Mouse (Mus musculus): Measurements from ENCODE around the gene Trpc4ap.
A peak's percentile ranks its signal among the peaks of the same experiment; 100 is the strongest.
"Not testable (repeated sequence)": the region's sequence is repeated elsewhere in the genome, so short reads cannot be mapped to it uniquely, and the experiment has no call there.

Trpc4ap gene

GRCm38 (mm10) chr2:155691723-155692493, at the start of gene Trpc4ap:
Gene Trpc4ap, minus strand, starts transcription at chr2:155692384.
- peak; percentile 97 for DNase-seq

GRCm38 (mm10) chr2:155737803-155738202, 45.6 kb upstream of the Trpc4ap start:
- no peak for DNase-seq

- no peak for DNase-seq
These were observed 44.8 kb upstream of the Trpc4ap start for GRCm38 (mm10) chr2:155736936-155737335.

- DNase-seq: not testable (repeated sequence)
These were observed 43.6 kb upstream of the Trpc4ap start, which contains the start of gene Gm17581 for GRCm38 (mm10) chr2:155735766-155736165. Gene Gm17581, minus strand, starts transcription at chr2:155735866.

GRCm38 (mm10) chr2:155735080-155735479, 42.9 kb upstream of the Trpc4ap start:
- peak; percentile 25 for DNase-seq

DNA sequence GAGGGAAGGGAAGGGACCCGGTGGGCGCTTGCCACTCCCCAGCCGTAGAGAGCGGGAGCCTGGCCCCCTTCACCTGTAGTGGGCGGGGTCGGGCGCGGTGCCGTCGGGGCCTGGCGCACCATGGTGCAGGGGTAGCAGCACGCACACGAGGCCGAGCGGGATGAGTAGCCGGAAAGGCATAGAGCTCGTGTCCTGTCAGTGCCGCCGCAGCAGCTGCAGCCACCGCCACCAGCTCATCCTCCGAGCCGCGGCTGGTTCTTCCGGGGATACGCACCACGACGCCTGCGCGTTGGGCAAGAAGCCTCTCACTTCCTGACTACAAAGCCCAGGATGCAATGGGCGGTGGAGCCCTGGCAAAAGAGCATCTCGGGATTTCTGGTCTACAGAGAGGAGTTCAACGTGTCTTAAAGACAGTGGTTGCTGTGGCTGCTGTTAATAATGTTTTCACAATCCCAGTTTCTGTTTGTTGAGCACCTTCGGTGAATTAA, 37.0 kb upstream of the Trpc4ap start, which contains the start of gene Edem2:
Gene Edem2 (minus strand): TSS at position 318 of the 488 bp plus-strand sequence.
- DNase-seq: peak; percentile 94

DNA sequence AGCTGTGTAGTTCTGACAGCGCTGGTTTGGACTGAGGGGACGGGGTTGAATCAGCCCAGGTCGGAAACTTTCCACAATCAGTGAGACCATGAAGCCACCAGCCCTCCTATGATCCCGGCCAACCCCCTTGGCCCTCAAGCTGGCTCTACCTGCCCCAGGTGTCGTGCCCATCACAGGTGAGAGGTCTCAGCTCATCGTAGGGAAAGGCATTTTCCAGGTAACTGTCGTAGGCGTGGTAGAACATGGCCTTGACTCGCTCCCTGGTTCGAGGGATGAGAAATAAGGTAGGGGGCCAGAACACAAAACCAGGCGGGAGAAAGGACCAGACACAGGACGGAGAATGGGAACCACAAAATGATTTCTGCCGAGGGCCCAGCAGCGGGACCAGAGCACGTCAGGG, 36.6 kb upstream of the Trpc4ap start:
- DNase-seq: no peak

DNA sequence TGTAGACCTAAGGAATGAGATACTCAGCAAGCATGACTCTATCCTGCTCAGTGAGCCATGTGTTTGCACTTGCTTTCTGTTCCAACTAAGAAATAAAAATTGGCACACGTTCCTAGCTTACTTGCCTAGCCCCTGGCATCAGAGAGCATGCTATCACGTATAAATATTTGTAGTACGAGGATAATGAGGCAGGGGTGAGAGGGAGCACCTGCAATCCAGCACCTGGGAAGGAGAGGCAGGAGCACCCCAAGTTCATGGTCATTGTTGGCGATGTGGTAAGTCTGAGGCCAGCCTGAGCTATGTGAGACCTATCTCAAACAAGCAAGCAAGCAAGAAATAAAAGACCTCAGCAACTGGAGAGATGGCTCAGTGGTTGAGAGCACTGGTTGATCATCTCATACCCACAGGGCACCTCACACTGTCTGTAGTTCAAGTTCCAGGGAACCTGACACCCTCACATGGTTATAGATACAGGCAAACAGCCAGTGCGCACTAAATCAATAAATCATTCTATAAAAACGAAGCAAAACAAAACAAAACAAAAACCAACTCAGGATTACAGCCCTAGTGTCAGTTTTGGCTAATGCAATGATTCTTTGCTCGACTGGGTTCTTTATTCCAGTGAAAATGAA, 35.7 kb upstream of the Trpc4ap start:
- no peak for DNase-seq

GRCm38 (mm10) chr2:155726302-155726701, 34.1 kb upstream of the Trpc4ap start:
- no peak for DNase-seq

DNA sequence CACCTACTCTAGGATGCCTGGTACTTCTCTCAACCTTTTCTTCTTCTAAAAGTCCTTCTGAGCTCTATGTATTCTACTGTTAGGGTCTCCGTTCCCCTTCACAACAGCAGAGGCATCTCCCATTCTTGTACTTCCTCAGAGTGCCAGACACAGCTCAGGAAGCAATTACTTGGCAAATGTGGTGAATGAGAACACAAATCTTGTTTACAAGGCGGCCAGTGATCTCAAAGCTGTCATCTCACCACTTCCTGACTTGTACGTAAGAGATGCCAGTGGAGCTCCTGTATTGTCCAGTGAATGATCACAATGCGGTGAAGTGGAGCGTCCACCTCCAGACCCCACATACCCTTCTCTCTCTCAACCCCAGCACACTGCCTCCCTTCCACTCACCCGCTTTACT, 32.3 kb upstream of the Trpc4ap start:
- DNase-seq: no peak

DNA sequence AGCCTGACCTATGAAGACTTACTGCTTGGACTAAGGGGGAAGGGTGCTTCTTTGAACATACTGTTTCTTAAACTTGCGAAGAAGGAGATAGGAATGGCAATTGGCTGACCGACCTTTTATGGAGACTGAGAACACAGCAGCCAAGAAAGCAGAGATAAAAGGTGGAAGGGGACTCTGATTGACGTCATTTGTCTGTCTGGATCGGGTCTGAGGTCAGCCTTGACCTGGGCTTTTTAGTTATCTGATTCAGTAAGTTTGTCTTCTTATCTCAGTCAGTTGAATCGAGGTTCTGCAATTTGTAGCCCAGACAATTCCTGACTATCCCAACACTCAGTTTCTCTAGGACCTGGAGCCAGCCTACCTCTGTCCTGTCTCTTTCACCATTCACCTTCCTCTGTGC, 31.9 kb upstream of the Trpc4ap start:
- no peak for DNase-seq

DNA sequence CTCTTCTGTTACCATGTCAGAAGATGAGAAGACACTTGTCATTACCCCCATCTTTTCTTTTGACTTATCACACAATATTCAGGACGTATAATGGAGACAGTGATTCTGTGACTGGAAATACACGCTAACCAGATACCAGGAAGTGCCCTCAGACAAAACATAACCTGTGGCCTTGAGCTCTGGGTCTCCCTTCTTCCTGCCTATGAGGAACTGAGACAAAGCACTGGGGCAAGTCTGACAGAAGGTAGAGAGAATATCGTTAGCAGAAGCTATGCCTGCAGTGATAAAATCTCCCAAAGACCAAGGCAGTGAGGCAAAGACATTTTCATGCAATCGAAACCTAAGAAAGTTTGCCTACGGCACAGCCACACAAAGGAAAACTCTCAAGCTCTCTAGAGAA, 28.4 kb upstream of the Trpc4ap start:
- no peak for DNase-seq

DNA sequence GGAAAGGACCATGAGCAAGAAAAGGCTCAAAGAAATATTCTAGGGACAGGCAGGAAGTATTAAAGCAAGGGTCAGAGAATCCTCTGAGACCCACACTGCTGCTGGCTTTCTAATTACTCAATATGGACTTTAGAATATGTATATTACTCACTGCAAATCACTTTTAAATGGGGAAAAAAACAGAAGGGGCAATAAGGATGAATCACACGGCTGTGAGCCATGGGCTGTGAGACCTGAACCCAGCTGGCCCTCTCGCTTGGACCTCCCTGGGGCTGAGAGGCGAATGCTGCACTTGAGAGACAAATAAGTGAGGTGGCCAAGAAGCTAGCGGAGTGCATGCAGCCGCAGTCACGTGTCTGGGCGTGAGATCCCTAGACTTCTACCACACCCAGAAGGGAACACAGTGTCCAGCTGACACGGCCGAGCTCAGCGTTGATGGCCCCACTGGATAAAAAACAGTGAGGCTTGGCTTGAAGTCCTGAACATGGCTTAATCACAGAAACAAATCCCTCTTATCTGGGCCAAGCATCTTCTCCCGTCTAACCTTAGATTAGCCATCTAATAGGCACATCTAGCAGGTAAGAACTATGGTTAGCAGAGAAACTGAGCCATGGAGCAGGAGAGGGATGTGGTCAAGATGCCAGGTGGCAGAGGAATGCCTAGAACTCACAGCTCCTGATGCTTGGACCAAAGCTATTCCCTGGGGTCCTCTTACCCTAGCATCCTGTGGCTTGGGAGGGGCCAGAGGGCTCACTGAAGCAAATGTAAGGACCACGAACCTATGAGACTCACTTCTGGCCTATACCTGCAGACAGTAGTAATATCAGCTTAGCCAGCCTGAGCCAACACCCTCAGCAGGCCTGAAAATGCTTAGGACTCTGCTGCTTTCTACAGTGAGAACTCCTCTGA, 25.2 kb upstream of the Trpc4ap start:
- DNase-seq: no peak

DNA sequence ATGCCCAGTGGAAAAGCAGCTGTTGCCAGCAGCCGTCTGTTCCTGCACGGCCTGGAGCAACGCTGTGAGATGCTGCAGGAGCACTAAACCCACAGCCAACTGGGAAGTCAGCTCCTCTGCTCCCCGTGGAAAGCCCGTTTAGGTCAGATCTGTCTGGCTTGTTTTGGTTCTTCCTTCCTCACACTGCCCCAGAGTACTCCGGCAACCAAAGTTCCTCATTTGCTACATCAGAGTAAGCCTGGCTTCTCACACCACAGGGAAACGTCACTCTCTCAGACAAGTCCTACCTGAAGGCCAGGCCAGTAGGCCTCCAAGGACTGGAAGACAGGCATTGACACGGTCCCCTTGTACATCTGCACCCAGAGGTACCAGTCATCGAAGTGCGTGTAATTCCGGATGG, 18.4 kb upstream of the Trpc4ap start:
- DNase-seq: no peak

GRCm38 (mm10) chr2:155707251-155707650, 15.1 kb upstream of the Trpc4ap start:
- DNase-seq: peak; percentile 21

DNA sequence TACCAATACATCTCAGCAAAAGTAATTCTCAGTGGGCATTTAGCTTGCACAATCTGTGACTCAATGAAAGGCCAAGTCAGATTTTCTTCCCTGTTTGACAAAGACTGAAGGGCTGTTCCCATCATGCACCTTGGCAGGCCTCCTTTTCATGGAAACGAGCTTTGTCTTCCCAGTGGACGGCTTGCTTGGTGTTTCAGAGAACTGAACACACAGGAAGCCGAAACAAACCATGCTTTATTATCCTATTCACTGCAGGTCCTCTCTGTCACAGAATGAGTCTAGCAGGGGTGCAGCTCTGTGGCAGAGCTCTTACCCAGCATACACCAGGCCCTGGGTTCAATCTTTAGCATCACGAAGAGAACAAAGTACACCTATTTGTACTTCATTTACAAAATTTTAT, 11.4 kb upstream of the Trpc4ap start:
- no peak for DNase-seq

GRCm38 (mm10) chr2:155701399-155701919, 9.3 kb upstream of the Trpc4ap start:
- DNase-seq: no peak

GRCm38 (mm10) chr2:155698443-155698842, 6.3 kb upstream of the Trpc4ap start:
- DNase-seq: not testable (repeated sequence)

GRCm38 (mm10) chr2:155696851-155697250, 4.7 kb upstream of the Trpc4ap start:
- no peak for DNase-seq

DNA sequence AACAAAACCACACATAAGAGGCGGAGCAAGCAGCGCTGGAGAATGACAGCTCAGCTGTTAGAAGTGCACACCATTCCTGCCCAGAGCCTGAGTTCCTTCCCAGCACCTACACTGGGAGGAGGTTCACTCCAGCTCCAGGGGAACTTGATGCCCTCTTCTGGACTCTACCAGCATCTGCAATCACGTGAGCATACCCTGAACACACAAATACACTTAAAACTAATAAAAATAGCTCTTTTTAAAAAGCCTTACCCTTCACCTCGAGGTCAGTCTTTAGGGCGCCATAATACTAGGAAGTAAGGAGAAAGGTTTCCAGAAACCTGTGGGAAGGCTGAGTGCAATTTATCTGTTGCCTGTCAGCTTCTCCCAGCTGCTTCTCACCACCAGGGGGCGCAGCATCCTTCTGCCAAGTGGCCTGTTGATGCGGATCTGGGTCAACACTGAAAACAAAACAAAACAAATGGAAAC, 3.9 kb upstream of the Trpc4ap start:
- DNase-seq: peak; percentile 89

DNA sequence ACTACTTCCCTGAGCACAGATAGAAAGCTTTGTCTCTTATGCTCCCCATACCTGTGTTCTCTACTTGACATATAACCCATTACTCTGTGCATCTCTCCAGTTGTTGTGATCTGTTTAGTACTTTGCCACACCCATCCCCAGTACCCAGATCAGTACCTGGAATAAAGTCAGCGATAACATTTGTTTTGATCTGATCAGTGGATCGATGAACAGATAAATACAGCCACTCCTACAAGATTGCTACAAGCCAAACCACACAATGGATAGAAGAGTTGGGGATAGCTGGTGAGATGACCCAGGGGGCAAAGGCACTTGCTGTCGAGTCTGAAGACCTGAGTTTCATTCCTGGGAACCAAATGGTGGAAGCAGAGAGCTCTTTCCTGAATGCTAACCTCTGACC, 3.1 kb upstream of the Trpc4ap start:
- no peak for DNase-seq

GRCm38 (mm10) chr2:155694564-155694963, 2.4 kb upstream of the Trpc4ap start:
- DNase-seq: no peak

DNA sequence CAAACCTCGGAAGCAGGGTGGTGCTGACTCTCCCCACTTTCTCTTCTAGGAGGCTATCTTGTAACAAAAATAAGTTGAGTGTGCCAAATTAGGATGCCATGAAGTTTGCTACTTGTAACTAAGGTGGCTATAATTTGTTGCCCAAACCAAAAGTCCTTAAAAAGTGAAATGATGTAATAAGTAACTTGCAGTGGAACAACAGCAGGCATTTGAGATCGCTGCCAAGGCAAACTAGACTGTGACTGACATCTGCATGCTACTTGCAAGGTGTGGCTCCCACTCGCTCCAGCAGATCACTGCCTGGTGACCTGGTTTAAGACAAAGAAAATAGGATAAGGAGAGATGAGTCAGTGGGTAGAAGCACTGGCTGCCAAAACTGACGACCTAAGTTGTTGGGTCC, 952 bp upstream of the Trpc4ap start:
- no peak for DNase-seq
